In genomic region chr13:3537594-3538222, GRCm38 (mm10) we compare ENCODE assay signal across 8 mouse cellular contexts. TPM values are rescaled to one million over a fixed set of nuclear protein-coding genes. Genes with fewer than 3 reads are reported as not detected.
DNase-seq lines count a peak whose midpoint lies in the region; ATAC-seq and TF ChIP-seq lines count a peak whose summit lies in the region.

TSS of gene Gdi2 (plus strand) at chr13:3538063.

- H3K27ac ChIP-seq in cortical plate, adult 2 months (ENCODE audit: insufficient read depth, low read length): peak within 1 kb of the TSS; percentile 95

- TF ChIP-seq CTCF in cortical plate, adult 2 months (IDR thresholded peaks at IDR 0.05; ENCODE audit: extremely low read depth, insufficient read depth, low read length): no peak

- peak; percentile 58 for TF ChIP-seq POLR2A in cortical plate, adult 2 months (IDR thresholded peaks at IDR 0.05; ENCODE audit: extremely low read depth, insufficient read depth, low read length)

- H3K4me1 ChIP-seq in cortical plate, adult 2 months (ENCODE audit: control insufficient read depth, insufficient read depth, low read length): peaks cover 3% of the 10 kb centered on the region; the same call in 1 of the 2 replicates

- peak; percentile 95 for ATAC-seq in activated CD4-positive, CD25-positive, alpha-beta regulatory T cell, adult 4 months
- peak; percentile 84 for ATAC-seq in megakaryocyte progenitor cell, adult 5-6 weeks (replicated peaks; ENCODE audit: poor library complexity)

- DNase-seq in gastrocnemius, postnatal 10 days: peak; percentile 94
- DNase-seq in induced T-regulatory cell, adult 2 months (ENCODE audit: low read depth): peak; percentile 98
- peak; percentile 78 to 94 for DNase-seq in left cerebral cortex, adult 9 months (ENCODE audit: low spot score in 2 of 2)
- peak; percentile 93 for DNase-seq in right cerebral cortex, postnatal 14 days
- peak; percentile 94 to 96 for DNase-seq in urinary bladder, postnatal 36 days (ENCODE audit: low spot score in 2 of 2)

- peak within 1 kb of the TSS; percentile 92 for H3K4me3 ChIP-seq in cortical plate, adult 2 months (ENCODE audit: insufficient read depth, low read length)

RNA-seq across cellular contexts. Expression of gene Gdi2, which starts in this region (rescaled TPM):
- 100 to 1,000 TPM; 949 to 962 TPM for polyA plus RNA-seq in activated CD4-positive, CD25-positive, alpha-beta regulatory T cell, adult 4 months (2017; shearing (Covaris generic))
- polyA plus RNA-seq in cortical plate, adult 2 months (2012; rRNA removed): 201 and 211 TPM in 2 replicates
- total RNA-seq in gastrocnemius, postnatal 10 days (2021): 100 to 1,000 TPM; 211 to 214 TPM
- total RNA-seq in megakaryocyte progenitor cell, adult 5-6 weeks (2015): 612 and 668 TPM in 2 replicates
- 469 and 501 TPM in 2 replicates for total RNA-seq in megakaryocyte progenitor cell, adult 5-6 weeks (2017)

Comparison
In these comparisons a context has a peak if more than half of its experiments do, and no peak if none do; other contexts are left out.
1. Peak in every context shown above with its lines: DNase-seq, ATAC-seq, H3K4me3 ChIP-seq and H3K27ac ChIP-seq.